Mouse (Mus musculus) lung, postnatal 0 days (tissue): ENCODE results near the gene Rora.

Source experiments
- CTCF ChIP-seq: IDR thresholded peaks from 2 replicates; pipeline ENCODE4 v1.5.1; 2016; ENCODE audit warnings: antibody characterized with exemption, mild to moderate bottlenecking
- EP300 ChIP-seq: IDR thresholded peaks from 2 replicates; pipeline ENCODE4 v1.6.1; 2016; ENCODE audit warnings: antibody characterized with exemption, mild to moderate bottlenecking, control low read depth

DNA sequence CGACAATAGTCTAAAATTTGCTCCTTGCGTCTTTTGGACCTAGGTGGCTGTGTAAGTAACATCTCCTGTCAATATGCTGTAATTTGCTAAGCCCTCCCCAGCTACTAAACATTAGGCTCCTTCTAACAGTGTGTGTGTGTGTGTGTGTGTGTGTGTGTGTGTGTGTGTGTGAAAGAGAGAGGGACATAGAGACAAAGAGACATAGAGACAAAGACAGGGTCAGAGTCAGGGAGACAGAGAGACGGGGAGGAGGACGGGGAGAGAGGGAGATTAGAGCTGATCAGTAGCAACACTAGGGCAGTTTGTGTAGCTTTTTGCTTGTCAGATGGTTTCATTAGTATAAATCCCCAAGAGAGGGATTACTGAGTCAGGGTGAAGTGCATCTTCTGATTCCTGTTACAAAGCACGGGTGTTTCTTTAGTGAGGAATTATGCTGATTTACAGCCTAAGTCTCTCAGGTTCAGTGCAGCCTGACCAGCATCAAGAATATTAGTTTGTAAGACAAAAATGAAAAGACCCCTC, 437.2 kb downstream of the Rora start:
- TF ChIP-seq CTCF, result no peak
- no peak for TF ChIP-seq EP300
